Mouse (Mus musculus) lung, postnatal 0 days (tissue): ENCODE measurements around the gene 5730522E02Rik. TPM values are rescaled to one million over a fixed set of nuclear protein-coding genes. Genes with fewer than 3 reads are reported as not detected.

ENCODE experiments used
- ATAC-seq: fragments of 200-750 bp; cut with Nextera tagmentation; 2 replicates; pipeline ENCODE4 v1.8.0; 2017; ENCODE audit warnings: moderate library complexity
- DNase-seq: peaks from one replicate; pipeline ENCODE4 v3.0.0-alpha.2; 2016; ENCODE audit warnings: low spot score
- H3K27ac ChIP-seq: fragments of 300-500 bp; sonication (generic); 2 replicates; pipeline ENCODE4 v1.5.1; 2014; ENCODE audit warnings: antibody characterized with exemption, mild to moderate bottlenecking, low read length, mixed read lengths
- H3K27me3 ChIP-seq: fragments of 300-500 bp; sonication (generic); replicated peaks from 2 replicates; pipeline ENCODE4 v1.6.1; 2014; ENCODE audit warnings: low read length, mixed read lengths; ENCODE audit not compliant: insufficient read depth
- H3K36me3 ChIP-seq: fragments of 300-500 bp; sonication (generic); 2 replicates; pipeline ENCODE4 v1.6.1; 2014; ENCODE audit warnings: low read length, mixed read lengths; ENCODE audit not compliant: insufficient read depth
- H3K4me1 ChIP-seq: fragments of 300-500 bp; sonication (generic); 2 replicates; pipeline ENCODE4 v1.6.1; 2014; ENCODE audit warnings: antibody characterized with exemption, low read depth, low read length, mixed read lengths; ENCODE audit not compliant: insufficient read depth
- H3K4me2 ChIP-seq: fragments of 300-500 bp; sonication (generic); replicated peaks from 2 replicates; pipeline ENCODE4 v1.6.1; 2014; ENCODE audit warnings: low read depth, mild to moderate bottlenecking, low read length, moderate library complexity, mixed read lengths
- H3K4me3 ChIP-seq: fragments of 300-500 bp; sonication (generic); 2 replicates; pipeline ENCODE4 v1.5.1; 2014; ENCODE audit warnings: low read depth, low read length
- H3K9ac ChIP-seq: fragments of 300-500 bp; sonication (generic); replicated peaks from 2 replicates; pipeline ENCODE4 v1.6.1; 2014; ENCODE audit warnings: low read depth, mild to moderate bottlenecking
- H3K9me3 ChIP-seq: fragments of 300-500 bp; sonication (generic); 2 replicates; pipeline ENCODE4 v1.6.1; 2016; ENCODE audit warnings: low read length, mixed read lengths
- CTCF ChIP-seq: IDR thresholded peaks from 2 replicates; pipeline ENCODE4 v1.5.1; 2016; ENCODE audit warnings: antibody characterized with exemption, mild to moderate bottlenecking
- EP300 ChIP-seq: IDR thresholded peaks from 2 replicates; pipeline ENCODE4 v1.6.1; 2016; ENCODE audit warnings: antibody characterized with exemption, mild to moderate bottlenecking, control low read depth
- WGBS: fragments of 180-500 bp; shearing (Covaris S2); extraction: QIAGEN DNeasy Blood & Tissue Kit; methylation state at CpG from one replicate; pipeline ENCODE4 v1.1.7; 2014; 5-methylcytosine and 5-hydroxymethylcytosine counted together
- polyA plus RNA-seq: library from polyadenylated mRNA; unstranded; fragments of >200 nt; fragmentation: Nextera tagmentation; extraction: Ambion mirVana; gene quantifications from 2 replicates; pipeline ENCODE4 v1.2.1, GENCODE M21; 2015

5730522E02Rik gene
- polyA plus RNA-seq, 1 experiment from 2014 or later = 0.42 TPM

GRCm38 (mm10) chr11:25848824-25849644 lies 361.5 kb downstream of the 5730522E02Rik start:
- no peak overlapping the region for H3K27ac ChIP-seq
- WGBS = 59% methylated on average over 14 of the region's 14 CpGs
- H3K27me3 ChIP-seq = no peaks in the 10 kb centered on the region
- no peaks in the 10 kb centered on the region for H3K36me3 ChIP-seq
- H3K4me2 ChIP-seq = no peak overlapping the region
- no peak for ATAC-seq
- no peaks in the 10 kb centered on the region for H3K4me1 ChIP-seq
- TF ChIP-seq CTCF (no peak), EP300 (no peak)
- H3K9ac ChIP-seq = no peak overlapping the region
- H3K9me3 ChIP-seq = no peaks in the 10 kb centered on the region
- DNase-seq = no peak
- H3K4me3 ChIP-seq = no peak overlapping the region

GRCm38 (mm10) chr11:25838451-25838850 lies 372.1 kb downstream of the 5730522E02Rik start:
- no peak overlapping the region for H3K4me3 ChIP-seq
- WGBS = 79% methylated on average over 1 of the region's 1 CpGs
- H3K27ac ChIP-seq = no peak overlapping the region
- no peak for TF ChIP-seq CTCF
- TF ChIP-seq EP300 = no peak
- no peak for ATAC-seq
- no peaks in the 10 kb centered on the region for H3K27me3 ChIP-seq
- no peak overlapping the region for H3K9ac ChIP-seq
- no peaks in the 10 kb centered on the region for H3K4me1 ChIP-seq
- no peak for DNase-seq
- H3K36me3 ChIP-seq = no peaks in the 10 kb centered on the region
- no peaks in the 10 kb centered on the region for H3K9me3 ChIP-seq
- no peak overlapping the region for H3K4me2 ChIP-seq

GRCm38 (mm10) chr11:25819789-25820188 lies 390.8 kb downstream of the 5730522E02Rik start:
- DNase-seq (no peak), ATAC-seq (no peak)
- Histone ChIP-seq H3K27me3 (no peaks in the 10 kb centered on the region), H3K9ac (no peak overlapping the region), H3K4me1 (no peaks in the 10 kb centered on the region), H3K36me3 (no peaks in the 10 kb centered on the region), H3K4me2 (no peak overlapping the region), H3K4me3 (no peak overlapping the region), H3K27ac (no peak overlapping the region), H3K9me3 (no peaks in the 10 kb centered on the region)
- TF ChIP-seq CTCF (no peak), EP300 (no peak)

- Histone ChIP-seq H3K4me2 (no peak overlapping the region), H3K9me3 (no peaks in the 10 kb centered on the region), H3K36me3 (no peaks in the 10 kb centered on the region), H3K9ac (no peak overlapping the region), H3K4me1 (no peaks in the 10 kb centered on the region), H3K27me3 (no peaks in the 10 kb centered on the region), H3K4me3 (no peak overlapping the region), H3K27ac (no peak overlapping the region)
- TF ChIP-seq CTCF (no peak), EP300 (no peak)
- ATAC-seq (no peak), DNase-seq (no peak)
- 90% methylated on average over 2 of the region's 2 CpGs for WGBS
Measured at GRCm38 (mm10) chr11:25813446-25813845, 397.1 kb downstream of the 5730522E02Rik start.

- no peaks in the 10 kb centered on the region for H3K27me3 ChIP-seq
- no peaks in the 10 kb centered on the region for H3K36me3 ChIP-seq
- WGBS = 83% methylated on average over 1 of the region's 1 CpGs
- DNase-seq = no peak
- TF ChIP-seq EP300 = no peak
- TF ChIP-seq CTCF = no peak
- ATAC-seq = no peak
- no peaks in the 10 kb centered on the region for H3K4me1 ChIP-seq
- H3K4me3 ChIP-seq = no peak overlapping the region
- no peak overlapping the region for H3K4me2 ChIP-seq
- H3K9ac ChIP-seq = no peak overlapping the region
- H3K9me3 ChIP-seq = no peaks in the 10 kb centered on the region
- no peak overlapping the region for H3K27ac ChIP-seq
Measured at GRCm38 (mm10) chr11:25787691-25788090, 422.9 kb downstream of the 5730522E02Rik start.

- ATAC-seq (no peak), DNase-seq (no peak)
- no peaks in the 10 kb centered on the region for H3K36me3 ChIP-seq
- no peaks in the 10 kb centered on the region for H3K27me3 ChIP-seq
- H3K4me3 ChIP-seq = no peak overlapping the region
- no peak overlapping the region for H3K27ac ChIP-seq
- H3K4me2 ChIP-seq = no peak overlapping the region
- H3K4me1 ChIP-seq = no peaks in the 10 kb centered on the region
- WGBS = 71% methylated on average over 1 of the region's 1 CpGs
- H3K9me3 ChIP-seq = no peaks in the 10 kb centered on the region
- TF ChIP-seq EP300 = no peak
- TF ChIP-seq CTCF = no peak
- no peak overlapping the region for H3K9ac ChIP-seq
Measured at GRCm38 (mm10) chr11:25772231-25772630, 438.3 kb downstream of the 5730522E02Rik start.
